Mouse (Mus musculus) lung, postnatal 4 days (tissue): ENCODE results near the gene Ccdc42.

Experiments used
- DNase-seq, 2 experiments: peaks; one replicate each; pipeline ENCODE4 v3.0.0; 2021

Ccdc42 gene

GRCm38 (mm10) chr11:68586721-68587120 is at the start of gene Ccdc42:
Gene Ccdc42 (plus strand): TSS chr11:68587021.
- DNase-seq: no peak

GRCm38 (mm10) chr11:68539621-68540020 is 47.2 kb upstream of the Ccdc42 start:
- DNase-seq: no peak

- peak; percentile 48 to 59 for DNase-seq
Measured at GRCm38 (mm10) chr11:68544554-68544953, 42.3 kb upstream of the Ccdc42 start.

GRCm38 (mm10) chr11:68545172-68545571 is 41.6 kb upstream of the Ccdc42 start:
- DNase-seq: no peak

GRCm38 (mm10) chr11:68545682-68546222 is 41.1 kb upstream of the Ccdc42 start:
- no peak for DNase-seq

GRCm38 (mm10) chr11:68547484-68547883 is 39.3 kb upstream of the Ccdc42 start:
- DNase-seq: peak; percentile 52 to 71

- no peak for DNase-seq
Measured at GRCm38 (mm10) chr11:68549597-68549996, 37.2 kb upstream of the Ccdc42 start.

GRCm38 (mm10) chr11:68550358-68550757 is 36.5 kb upstream of the Ccdc42 start:
- DNase-seq: peak; percentile 36 to 52

- DNase-seq: peak; percentile 56 to 75
Measured at GRCm38 (mm10) chr11:68553981-68554471, 32.8 kb upstream of the Ccdc42 start.

- peak; percentile 84 to 90 for DNase-seq
Measured at GRCm38 (mm10) chr11:68555918-68556584, 30.8 kb upstream of the Ccdc42 start, which contains the start of gene Mfsd6l. Gene Mfsd6l (plus strand): TSS chr11:68556186.

- no peak for DNase-seq
Measured at GRCm38 (mm10) chr11:68559546-68559945, 27.3 kb upstream of the Ccdc42 start.

- DNase-seq: no peak
Measured at GRCm38 (mm10) chr11:68561957-68562950, 24.6 kb upstream of the Ccdc42 start.

- no peak for DNase-seq
Measured at GRCm38 (mm10) chr11:68564356-68565031, 22.3 kb upstream of the Ccdc42 start.

GRCm38 (mm10) chr11:68565032-68565429 is 21.8 kb upstream of the Ccdc42 start:
- DNase-seq: no peak

- peak; percentile 64 to 80 for DNase-seq
Measured at GRCm38 (mm10) chr11:68566447-68567059, 20.3 kb upstream of the Ccdc42 start.

- no peak for DNase-seq
Measured at GRCm38 (mm10) chr11:68570861-68571260, 16.0 kb upstream of the Ccdc42 start.

- DNase-seq: no peak
Measured at GRCm38 (mm10) chr11:68577076-68577475, 9.7 kb upstream of the Ccdc42 start.

- peak in 1 of 2 experiments; percentile 58 for DNase-seq
Measured at GRCm38 (mm10) chr11:68579462-68579881, 7.3 kb upstream of the Ccdc42 start.

- no peak for DNase-seq
Measured at GRCm38 (mm10) chr11:68580566-68580965, 6.3 kb upstream of the Ccdc42 start.

- DNase-seq: peak in 1 of 2 experiments; percentile 65
Measured at GRCm38 (mm10) chr11:68583225-68583624, 3.6 kb upstream of the Ccdc42 start.

- no peak for DNase-seq
Measured at GRCm38 (mm10) chr11:68583906-68584480, 2.8 kb upstream of the Ccdc42 start.

- DNase-seq: no peak
Measured at GRCm38 (mm10) chr11:68585890-68586289, 931 bp upstream of the Ccdc42 start.
